Mouse (Mus musculus): ENCODE measurements at regions not wholly inside any gene's neighbourhood (a gene's known extent, or its start where the extent isn't known, plus 50 kb on each side); places are given as distances from the start of the nearest gene placed in this dataset.

DNA sequence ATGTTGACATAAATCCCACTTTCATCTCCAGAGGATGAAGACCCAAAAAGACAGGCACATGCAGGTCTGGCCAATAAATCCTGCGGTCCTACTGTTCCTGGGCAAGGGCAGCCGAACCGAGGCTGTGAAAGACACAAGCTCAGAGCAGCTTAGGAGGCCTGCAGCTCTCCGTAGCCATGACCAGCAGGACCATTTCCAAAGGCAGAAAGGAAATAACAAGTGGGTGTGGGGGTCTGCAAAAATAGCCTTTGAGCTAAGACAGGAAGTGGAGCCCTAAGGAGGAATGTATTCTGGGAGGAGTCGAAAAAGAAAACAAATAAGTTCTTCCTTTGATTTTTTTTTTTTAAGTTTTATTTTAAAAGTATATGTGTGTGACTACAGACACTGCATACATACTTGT, 330.1 kb downstream of the 1700129C05Rik start:
- ATAC-seq (ENCODE audit: low read depth) (no peak), DNase-seq (no peak)
- Histone ChIP-seq H3K27ac (no peak overlapping the region), H3K36me3 (no peaks in the 10 kb centered on the region), H3K9me3 (replicated peaks) (no peaks in the 10 kb centered on the region), H3K9ac (no peak overlapping the region), H3K4me2 (no peak overlapping the region), H3K27me3 (no peaks in the 10 kb centered on the region), H3K4me1 (replicated peaks) (no peaks in the 10 kb centered on the region), H3K4me3 (replicated peaks) (no peak overlapping the region)
- WGBS (ENCODE audit: insufficient replicate concordance), result 39% methylated on average over 5 of the region's 5 CpGs

DNA sequence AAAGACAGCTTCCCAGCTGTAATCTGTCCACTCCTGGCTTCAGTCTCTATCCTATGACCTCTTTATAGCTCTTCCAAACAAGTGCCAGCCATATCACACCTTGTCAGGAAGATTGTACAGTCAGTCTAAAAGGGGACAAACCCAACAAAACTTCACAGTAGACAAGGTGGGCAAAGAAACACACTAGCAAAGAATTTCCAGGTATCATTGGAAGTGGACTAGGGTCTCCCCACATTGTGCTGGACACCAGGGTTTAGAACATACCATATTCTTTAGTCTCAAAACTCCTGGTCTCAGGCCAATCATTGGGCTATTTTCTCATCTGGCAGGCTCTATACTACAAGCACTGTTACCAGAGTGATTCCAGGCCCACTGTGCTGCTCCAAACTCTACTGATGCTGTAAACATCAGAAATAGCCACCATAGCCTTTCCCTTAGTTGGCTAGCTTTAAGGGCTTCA, 341.3 kb downstream of the 1700129C05Rik start:
- Histone ChIP-seq H3K27ac (no peak overlapping the region), H3K4me1 (replicated peaks) (no peaks in the 10 kb centered on the region), H3K4me2 (no peak overlapping the region), H3K4me3 (replicated peaks) (no peak overlapping the region), H3K36me3 (no peaks in the 10 kb centered on the region), H3K9ac (no peak overlapping the region), H3K9me3 (replicated peaks) (no peaks in the 10 kb centered on the region), H3K27me3 (no peaks in the 10 kb centered on the region)
- ATAC-seq (ENCODE audit: low read depth), result no peak
- DNase-seq, result no peak

DNA sequence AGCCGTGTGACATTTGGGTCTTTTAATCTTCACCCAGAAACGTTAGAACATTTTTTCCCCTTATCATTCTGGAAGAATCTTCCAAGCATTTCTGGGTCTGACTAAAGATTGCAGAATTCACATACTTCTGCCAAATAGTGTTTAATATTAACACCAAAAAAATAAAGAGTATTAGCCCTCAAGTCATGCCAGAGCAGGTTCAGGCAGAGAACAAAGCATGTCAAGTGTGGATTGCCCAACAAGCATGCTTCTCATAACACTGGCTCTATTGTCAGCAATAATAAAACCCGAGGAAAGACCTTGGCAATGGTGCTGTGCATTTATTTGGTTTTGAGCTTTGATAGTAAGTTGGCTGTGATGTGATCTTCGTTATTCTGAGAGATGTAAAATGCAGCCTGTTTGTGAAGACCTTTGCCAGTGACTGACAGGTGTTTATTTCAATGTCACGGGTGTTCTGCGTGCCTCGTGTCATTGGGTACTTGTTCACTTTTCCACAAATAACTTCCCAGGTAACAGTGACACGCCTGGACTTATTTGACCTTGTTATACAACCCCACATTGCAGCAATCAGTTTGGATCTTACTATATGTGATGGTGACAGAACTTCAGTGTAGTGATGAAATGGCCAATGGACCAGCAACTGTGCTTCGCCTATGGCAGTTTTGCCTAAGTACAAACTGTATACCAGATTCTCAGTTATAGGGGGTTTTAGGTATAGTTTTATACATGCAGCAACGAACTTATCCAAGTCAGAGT, 354.3 kb downstream of the 1700129C05Rik start:
- no peak for ATAC-seq (ENCODE audit: low read depth)
- Histone ChIP-seq H3K27ac (no peak overlapping the region), H3K4me2 (no peak overlapping the region), H3K9me3 (replicated peaks) (no peaks in the 10 kb centered on the region), H3K27me3 (no peaks in the 10 kb centered on the region), H3K4me3 (replicated peaks) (no peak overlapping the region), H3K36me3 (no peaks in the 10 kb centered on the region), H3K9ac (no peak overlapping the region), H3K4me1 (replicated peaks) (no peaks in the 10 kb centered on the region)
- WGBS (ENCODE audit: insufficient replicate concordance), result 59% methylated on average over 10 of the region's 10 CpGs
- no peak for DNase-seq

DNA sequence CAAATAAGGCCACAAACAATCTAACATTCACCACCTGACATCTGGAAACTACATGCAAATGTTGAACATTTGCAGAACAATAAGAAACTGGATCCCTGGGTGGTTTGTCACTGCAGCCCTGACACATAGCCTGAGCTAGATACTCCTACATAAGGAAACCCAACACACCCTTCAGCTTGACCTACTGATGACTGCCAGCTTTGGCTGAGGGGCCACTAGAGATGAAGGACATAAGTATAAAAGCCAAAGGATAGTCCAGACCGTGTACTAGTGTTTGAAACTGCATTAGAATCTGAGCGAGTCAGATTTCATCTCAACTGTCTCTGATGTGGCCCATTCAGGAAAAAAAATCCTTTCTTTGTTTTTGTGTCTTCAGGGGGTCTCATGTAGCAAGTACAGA, 355.1 kb downstream of the 1700129C05Rik start:
- no peak for DNase-seq
- Histone ChIP-seq H3K4me1 (replicated peaks) (no peaks in the 10 kb centered on the region), H3K27me3 (no peaks in the 10 kb centered on the region), H3K9ac (no peak overlapping the region), H3K36me3 (no peaks in the 10 kb centered on the region), H3K9me3 (replicated peaks) (no peaks in the 10 kb centered on the region), H3K4me2 (no peak overlapping the region), H3K4me3 (replicated peaks) (no peak overlapping the region), H3K27ac (no peak overlapping the region)
- no peak for ATAC-seq (ENCODE audit: low read depth)
- 61% methylated on average over 2 of the region's 2 CpGs for WGBS (ENCODE audit: insufficient replicate concordance)

DNA sequence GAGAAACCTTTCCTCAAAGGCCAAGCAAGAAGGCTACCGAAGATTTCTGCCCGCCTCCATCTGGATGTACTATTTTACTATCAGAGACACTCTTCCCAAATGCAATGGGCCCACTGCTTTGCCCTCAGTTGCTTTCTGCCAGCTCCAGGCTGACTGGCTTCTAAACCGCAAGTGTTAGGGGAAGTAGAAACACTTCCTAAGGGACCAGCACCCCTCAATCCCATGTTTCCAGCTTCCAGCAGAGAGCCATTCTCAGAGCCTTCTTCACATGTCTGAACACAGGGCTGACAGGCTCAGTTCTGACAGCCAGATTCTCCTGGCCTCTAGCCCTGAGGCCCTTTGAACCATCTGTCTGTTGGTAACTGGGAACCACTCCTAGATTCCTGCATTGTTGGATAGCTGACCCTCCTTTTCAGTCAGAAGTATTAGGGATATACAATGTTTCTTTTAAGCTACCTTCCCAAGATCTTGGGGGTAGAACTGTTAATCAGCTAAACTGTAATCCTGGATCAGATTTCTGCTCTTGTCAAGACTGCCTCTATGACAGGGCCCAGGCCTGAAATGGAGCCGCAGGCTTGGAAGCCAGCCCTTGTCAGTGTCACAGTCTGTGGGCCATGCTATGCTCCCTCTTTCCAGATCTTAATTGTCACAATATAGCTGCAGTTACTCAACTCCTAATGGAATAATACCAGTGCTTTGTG, 355.8 kb downstream of the 1700129C05Rik start:
- DNase-seq (no peak), ATAC-seq (ENCODE audit: low read depth) (no peak)
- Histone ChIP-seq H3K27ac (no peak overlapping the region), H3K9ac (no peak overlapping the region), H3K36me3 (no peaks in the 10 kb centered on the region), H3K9me3 (replicated peaks) (no peaks in the 10 kb centered on the region), H3K4me3 (replicated peaks) (no peak overlapping the region), H3K27me3 (no peaks in the 10 kb centered on the region), H3K4me2 (no peak overlapping the region), H3K4me1 (replicated peaks) (no peaks in the 10 kb centered on the region)
- WGBS (ENCODE audit: insufficient replicate concordance), result 68% methylated on average over 4 of the region's 4 CpGs

DNA sequence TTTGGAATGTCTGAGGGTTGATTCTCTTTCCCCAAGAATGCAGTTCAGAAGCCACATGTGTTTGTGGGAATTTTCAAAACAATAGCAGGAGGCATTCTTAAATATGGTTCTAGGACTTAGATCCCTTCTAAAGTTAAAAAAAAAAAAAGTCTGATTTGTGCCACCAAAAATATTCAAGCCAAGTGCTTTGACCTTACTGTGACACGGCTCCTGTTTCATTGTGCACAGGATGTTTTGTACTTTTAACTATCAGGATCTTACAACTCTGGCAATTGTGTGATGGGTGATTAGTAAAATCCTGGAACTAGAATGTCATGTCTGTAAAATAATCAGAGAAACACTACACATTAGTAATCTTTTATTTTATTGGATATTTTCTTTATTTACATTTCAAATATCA, 359.5 kb downstream of the 1700129C05Rik start:
- Histone ChIP-seq H3K9ac (no peak overlapping the region), H3K4me2 (no peak overlapping the region), H3K4me1 (replicated peaks) (no peaks in the 10 kb centered on the region), H3K27me3 (no peaks in the 10 kb centered on the region), H3K27ac (no peak overlapping the region), H3K36me3 (no peaks in the 10 kb centered on the region), H3K9me3 (replicated peaks) (no peaks in the 10 kb centered on the region), H3K4me3 (replicated peaks) (no peak overlapping the region)
- no peak for DNase-seq
- 57% methylated on average over 1 of the region's 1 CpGs for WGBS (ENCODE audit: insufficient replicate concordance)
- ATAC-seq (ENCODE audit: low read depth), result no peak

DNA sequence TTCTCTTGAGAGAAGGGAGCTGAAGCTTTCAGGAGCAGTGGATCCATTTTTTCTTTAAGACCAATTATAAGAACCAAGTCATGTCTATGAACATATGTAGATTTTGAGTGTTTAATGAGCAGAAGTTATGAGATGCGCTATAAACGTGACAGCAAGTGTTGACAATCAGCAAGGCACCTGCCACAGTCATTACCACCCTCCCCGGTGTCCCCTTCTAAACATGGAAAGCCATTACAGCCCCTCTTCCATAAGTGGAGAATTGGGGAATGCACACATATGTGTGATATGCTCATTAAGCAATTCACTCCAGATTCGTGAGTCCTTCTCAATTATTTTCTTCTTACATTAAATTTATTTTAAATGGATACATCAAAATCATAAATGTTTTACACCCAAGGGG, 362.4 kb downstream of the 1700129C05Rik start:
- H3K36me3 ChIP-seq, result no peaks in the 10 kb centered on the region
- no peak overlapping the region for H3K4me2 ChIP-seq
- no peaks in the 10 kb centered on the region for H3K4me1 ChIP-seq (replicated peaks)
- no peak overlapping the region for H3K4me3 ChIP-seq (replicated peaks)
- 69% methylated on average over 4 of the region's 4 CpGs for WGBS (ENCODE audit: insufficient replicate concordance)
- DNase-seq, result no peak
- H3K27ac ChIP-seq, result no peak overlapping the region
- no peaks in the 10 kb centered on the region for H3K9me3 ChIP-seq (replicated peaks)
- H3K9ac ChIP-seq, result no peak overlapping the region
- no peaks in the 10 kb centered on the region for H3K27me3 ChIP-seq
- ATAC-seq (ENCODE audit: low read depth), result no peak

DNA sequence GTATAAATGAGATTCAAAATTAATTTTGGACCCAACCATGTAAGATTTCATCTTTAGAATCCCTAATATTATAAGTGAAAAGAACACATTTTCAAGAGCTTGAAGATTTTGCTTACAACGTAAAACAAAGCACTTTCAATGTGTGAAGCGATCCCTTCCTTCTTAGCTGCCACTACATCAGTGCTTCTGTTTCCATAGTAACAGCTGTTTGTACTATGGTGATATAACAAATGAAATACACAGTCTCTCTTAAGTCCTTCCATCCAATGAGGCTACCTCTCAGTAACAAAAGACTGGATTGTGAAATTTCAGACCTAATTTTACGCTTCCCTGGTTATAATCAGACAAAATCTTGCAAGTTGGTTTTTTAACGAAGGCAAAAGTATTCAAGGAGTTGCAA, 364.0 kb downstream of the 1700129C05Rik start:
- Histone ChIP-seq H3K4me2 (no peak overlapping the region), H3K27me3 (no peaks in the 10 kb centered on the region), H3K9me3 (replicated peaks) (no peaks in the 10 kb centered on the region), H3K4me1 (replicated peaks) (no peaks in the 10 kb centered on the region), H3K36me3 (no peaks in the 10 kb centered on the region), H3K27ac (no peak overlapping the region), H3K4me3 (replicated peaks) (no peak overlapping the region), H3K9ac (no peak overlapping the region)
- WGBS (ENCODE audit: insufficient replicate concordance), result 70% methylated on average over 4 of the region's 4 CpGs
- no peak for ATAC-seq (ENCODE audit: low read depth)
- DNase-seq, result no peak

DNA sequence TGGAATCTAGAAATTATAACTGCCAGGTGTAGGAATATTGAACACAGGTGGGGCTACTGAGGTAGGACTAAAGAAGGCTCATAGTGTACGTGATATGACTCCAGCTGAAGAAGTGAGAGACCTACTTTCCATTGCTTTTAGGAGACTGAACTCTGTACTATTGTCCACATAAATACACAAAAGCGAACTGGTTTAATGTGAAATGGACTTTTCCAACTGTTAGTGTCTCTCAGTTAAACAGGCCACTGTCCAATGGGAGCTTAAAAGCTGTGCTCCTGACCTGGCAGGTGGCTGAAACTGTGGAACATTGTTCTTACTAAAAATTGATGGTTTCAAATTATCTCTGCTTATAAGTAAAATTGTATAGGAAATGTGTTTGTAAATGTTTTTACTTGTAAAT, 381.4 kb downstream of the 1700129C05Rik start:
- Histone ChIP-seq H3K4me3 (replicated peaks) (no peak overlapping the region), H3K4me1 (replicated peaks) (no peaks in the 10 kb centered on the region), H3K4me2 (no peak overlapping the region), H3K9ac (no peak overlapping the region), H3K9me3 (replicated peaks) (no peaks in the 10 kb centered on the region), H3K27ac (no peak overlapping the region), H3K27me3 (no peaks in the 10 kb centered on the region), H3K36me3 (no peaks in the 10 kb centered on the region)
- DNase-seq, result no peak
- ATAC-seq (ENCODE audit: low read depth), result no peak
- 61% methylated on average over 2 of the region's 2 CpGs for WGBS (ENCODE audit: insufficient replicate concordance)

DNA sequence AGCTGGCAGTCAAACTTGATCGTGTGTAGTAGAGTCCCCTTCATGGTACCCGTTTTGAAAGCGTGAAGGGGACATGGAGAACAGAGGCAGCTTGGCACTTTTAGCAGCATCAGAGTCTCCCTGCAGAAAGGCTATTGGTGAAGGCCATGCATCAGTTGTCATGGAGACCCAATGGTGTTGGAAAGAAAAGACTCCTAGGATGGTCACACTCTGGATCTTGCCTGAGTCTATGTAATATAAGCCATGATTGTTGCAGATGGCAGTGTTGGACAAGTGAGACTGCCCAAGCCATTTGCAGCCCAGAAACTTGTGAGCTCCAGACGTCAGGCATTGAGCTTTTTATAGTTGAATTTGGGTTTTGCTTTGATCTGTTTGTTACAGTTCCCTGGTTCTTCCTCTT, 382.9 kb downstream of the 1700129C05Rik start:
- no peak for ATAC-seq (ENCODE audit: low read depth)
- DNase-seq, result no peak
- no peaks in the 10 kb centered on the region for H3K9me3 ChIP-seq (replicated peaks)
- 53% methylated on average over 4 of the region's 4 CpGs for WGBS (ENCODE audit: insufficient replicate concordance)
- no peaks in the 10 kb centered on the region for H3K36me3 ChIP-seq
- no peak overlapping the region for H3K27ac ChIP-seq
- H3K4me1 ChIP-seq (replicated peaks), result no peaks in the 10 kb centered on the region
- H3K9ac ChIP-seq, result no peak overlapping the region
- no peaks in the 10 kb centered on the region for H3K27me3 ChIP-seq
- no peak overlapping the region for H3K4me2 ChIP-seq
- no peak overlapping the region for H3K4me3 ChIP-seq (replicated peaks)

DNA sequence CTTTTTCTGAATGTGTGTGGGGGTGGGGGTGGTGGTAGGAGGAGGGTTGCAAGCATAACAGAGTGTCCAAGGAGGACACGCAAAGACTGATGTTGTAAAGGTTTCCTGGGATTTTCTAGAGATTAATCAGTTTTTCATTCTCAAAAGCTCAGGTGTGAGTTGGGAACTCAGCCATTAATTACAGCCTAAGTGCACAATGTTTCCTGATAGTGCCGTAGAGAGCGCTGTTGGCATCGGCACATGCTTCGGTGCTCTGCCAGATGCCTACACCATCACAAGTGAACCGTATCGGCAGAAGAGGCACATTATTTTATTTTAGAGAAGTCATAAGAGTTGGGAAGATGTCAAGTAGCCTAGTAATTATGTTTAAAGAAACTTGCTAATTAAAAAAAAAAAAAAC, 388.9 kb downstream of the 1700129C05Rik start:
- 85% methylated on average over 7 of the region's 7 CpGs for WGBS (ENCODE audit: insufficient replicate concordance)
- no peak for ATAC-seq (ENCODE audit: low read depth)
- H3K36me3 ChIP-seq, result no peaks in the 10 kb centered on the region
- H3K4me2 ChIP-seq, result no peak overlapping the region
- H3K9me3 ChIP-seq (replicated peaks), result no peaks in the 10 kb centered on the region
- no peaks in the 10 kb centered on the region for H3K4me1 ChIP-seq (replicated peaks)
- no peak overlapping the region for H3K9ac ChIP-seq
- H3K27me3 ChIP-seq, result no peaks in the 10 kb centered on the region
- H3K27ac ChIP-seq, result no peak overlapping the region
- no peak overlapping the region for H3K4me3 ChIP-seq (replicated peaks)
- DNase-seq, result no peak

DNA sequence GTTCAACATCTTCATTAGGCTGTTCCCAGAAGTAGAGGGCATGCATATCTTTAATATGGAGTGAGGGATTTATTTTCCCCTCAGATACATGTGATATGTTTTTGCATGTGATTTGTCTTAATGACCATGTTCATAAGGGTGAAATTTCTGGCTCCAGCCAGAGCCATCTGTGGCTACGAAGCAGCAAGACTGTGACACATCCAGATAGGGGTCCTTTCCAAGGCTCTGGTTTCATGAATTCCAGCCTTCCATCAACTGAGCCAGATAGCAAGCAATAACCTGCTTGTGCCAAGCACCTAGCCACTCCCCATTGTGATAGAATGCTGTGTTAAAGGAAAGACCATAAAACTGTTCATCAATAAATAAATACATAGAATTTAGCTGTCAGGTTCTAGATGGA, 389.6 kb downstream of the 1700129C05Rik start:
- ATAC-seq (ENCODE audit: low read depth), result no peak
- Histone ChIP-seq H3K36me3 (no peaks in the 10 kb centered on the region), H3K9ac (no peak overlapping the region), H3K4me1 (replicated peaks) (no peaks in the 10 kb centered on the region), H3K4me3 (replicated peaks) (no peak overlapping the region), H3K4me2 (no peak overlapping the region), H3K9me3 (replicated peaks) (no peaks in the 10 kb centered on the region), H3K27ac (no peak overlapping the region), H3K27me3 (no peaks in the 10 kb centered on the region)
- DNase-seq, result no peak
- WGBS (ENCODE audit: insufficient replicate concordance), result 58% methylated on average over 1 of the region's 1 CpGs

Data from liver, embryonic 13.5 days (tissue).